Mouse (Mus musculus) liver, embryonic 12.5 days (tissue): ENCODE data around the gene Gm10295. TPM values are rescaled to one million over a fixed set of nuclear protein-coding genes. Genes with fewer than 3 reads are reported as not detected.

Experiments
- ATAC-seq: fragments of 200-750 bp; cut with Nextera tagmentation; 2 replicates; pipeline ENCODE4 v1.8.0; 2017; ENCODE audit warnings: moderate number of reproducible peaks, mild to moderate bottlenecking, moderate library complexity
- H3K27ac ChIP-seq: fragments of 300-500 bp; sonication (generic); 2 replicates; pipeline ENCODE4 v1.5.1; 2016; ENCODE audit warnings: mild to moderate bottlenecking
- H3K27me3 ChIP-seq: fragments of 300-500 bp; sonication (generic); replicated peaks from 2 replicates; pipeline ENCODE4 v1.6.1; 2016; ENCODE audit warnings: mild to moderate bottlenecking, moderate library complexity
- H3K36me3 ChIP-seq: fragments of 300-500 bp; sonication (generic); 2 replicates; pipeline ENCODE4 v1.6.1; 2016; ENCODE audit warnings: mild to moderate bottlenecking, moderate library complexity
- H3K4me1 ChIP-seq: fragments of 300-500 bp; sonication (generic); 2 replicates; pipeline ENCODE4 v1.6.1; 2016
- H3K4me2 ChIP-seq: fragments of 300-500 bp; sonication (generic); 2 replicates; pipeline ENCODE4 v1.6.1; 2016; ENCODE audit warnings: mild to moderate bottlenecking, moderate library complexity
- H3K4me3 ChIP-seq: fragments of 300-500 bp; sonication (generic); 2 replicates; pipeline ENCODE4 v1.5.1; 2016; ENCODE audit warnings: mild to moderate bottlenecking, moderate library complexity
- H3K9ac ChIP-seq: fragments of 300-500 bp; sonication (generic); 2 replicates; pipeline ENCODE4 v1.6.1; 2016; ENCODE audit warnings: mild to moderate bottlenecking, moderate library complexity
- H3K9me3 ChIP-seq: fragments of 300-500 bp; sonication (generic); replicated peaks from 2 replicates; pipeline ENCODE4 v1.6.1; 2016; ENCODE audit warnings: mild to moderate bottlenecking, moderate library complexity
- WGBS: fragments of 180-500 bp; shearing (Covaris S2); methylation state at CpG from one replicate; pipeline ENCODE4 v1.1.7; 2016; ENCODE audit not compliant: insufficient replicate concordance; 5-methylcytosine and 5-hydroxymethylcytosine counted together
- polyA plus RNA-seq: library from polyadenylated mRNA; unstranded; fragments of >200 nt; fragmentation: Nextera tagmentation; extraction: Ambion mirVana; gene quantifications from 2 replicates; pipeline ENCODE4 v1.2.1, GENCODE M21; 2016

The Gm10295 gene
- not detected in 2 replicates for polyA plus RNA-seq

DNA sequence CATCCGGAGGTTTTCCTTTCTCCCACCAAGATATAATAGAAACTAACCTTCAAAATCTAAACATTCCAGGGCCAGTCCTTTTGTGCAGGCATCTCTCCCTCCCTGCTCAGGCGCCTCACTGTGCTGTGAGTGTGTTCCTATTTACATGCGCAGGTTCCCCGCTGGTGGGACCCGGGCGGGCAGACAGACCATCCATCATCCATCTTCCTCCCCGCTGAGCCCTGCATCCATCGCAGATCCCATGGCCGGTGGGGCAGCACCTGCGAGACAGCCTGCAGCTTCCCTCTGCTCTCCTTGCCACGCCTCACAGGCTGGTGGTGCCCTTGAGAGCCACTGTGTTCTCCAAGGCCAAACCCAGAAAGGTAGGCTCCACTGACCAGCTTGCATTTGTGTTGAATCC lies at the start of gene Gm10295:
Gene Gm10295 (minus strand): TSS at position 122 of the 400 bp plus-strand sequence.
- whole genome bisulfite sequencing: 47% methylated on average over 11 of the region's 11 CpGs
- no peak for ATAC-seq

GRCm38 (mm10) chr7:71401032-71401431 lies 49.7 kb upstream of the Gm10295 start:
- WGBS: 37% methylated on average over 2 of the region's 2 CpGs
- no peaks in the 10 kb centered on the region for H3K9me3 ChIP-seq
- no peaks in the 10 kb centered on the region for H3K27me3 ChIP-seq
- H3K4me3 ChIP-seq: no peak overlapping the region
- no peaks in the 10 kb centered on the region for H3K36me3 ChIP-seq
- H3K27ac ChIP-seq: no peak overlapping the region
- ATAC-seq: no peak
- H3K9ac ChIP-seq: no peak overlapping the region
- H3K4me2 ChIP-seq: no peak overlapping the region
- H3K4me1 ChIP-seq: 0 out of 2 replicates have a peak, but pooled peaks cover 5% of the 10 kb centered on the region

More for the DNA sequence above, at the start of gene Gm10295:
- no peaks in the 10 kb centered on the region for H3K36me3 ChIP-seq
- H3K9me3 ChIP-seq: no peaks in the 10 kb centered on the region
- no peak within 1 kb of the TSS for H3K4me2 ChIP-seq
- H3K27ac ChIP-seq: no peak within 1 kb of the TSS
- H3K4me3 ChIP-seq: no peak within 1 kb of the TSS
- H3K9ac ChIP-seq: no peak within 1 kb of the TSS
- H3K4me1 ChIP-seq: no peaks in the 10 kb centered on the region
- H3K27me3 ChIP-seq: no peaks in the 10 kb centered on the region

DNA sequence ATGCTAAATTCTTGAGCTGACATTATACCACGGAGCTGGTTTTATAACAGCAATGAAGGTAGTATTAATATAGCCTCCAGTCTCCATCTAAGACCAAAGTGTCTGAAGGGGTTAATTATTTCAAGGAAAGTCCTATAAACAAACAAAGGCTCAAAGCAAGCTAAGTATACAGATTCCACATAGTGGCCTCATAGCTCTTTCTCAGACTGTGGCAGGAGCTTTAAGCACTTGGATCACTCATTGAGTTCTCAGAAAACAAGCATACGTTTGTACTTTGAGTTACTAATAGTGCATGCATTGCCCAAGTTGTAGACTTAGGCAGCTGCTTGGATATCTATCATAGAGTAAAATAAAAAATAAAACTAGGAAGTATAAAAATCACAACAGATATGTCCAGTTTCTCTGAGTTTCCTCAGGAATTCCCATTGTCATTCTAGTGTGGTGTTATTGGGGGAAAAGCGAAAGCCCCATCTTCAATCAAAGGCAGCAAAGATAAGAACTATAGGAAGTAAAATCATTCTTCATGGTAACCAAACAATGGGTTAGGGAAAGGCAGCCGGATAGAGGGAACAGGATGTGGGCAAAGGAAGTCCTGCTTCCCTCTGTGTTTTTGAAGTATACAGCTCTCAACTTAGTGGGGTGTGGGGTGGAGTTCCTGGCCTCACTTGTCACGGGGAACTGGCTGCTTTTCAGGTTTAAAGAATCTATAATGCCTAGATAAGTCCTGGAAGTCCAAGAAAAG lies 48.8 kb upstream of the Gm10295 start:
- Histone ChIP-seq H3K27ac (no peak overlapping the region), H3K9ac (no peak overlapping the region), H3K4me3 (no peak overlapping the region), H3K27me3 (no peaks in the 10 kb centered on the region), H3K4me2 (no peak overlapping the region), H3K9me3 (no peaks in the 10 kb centered on the region), H3K4me1 (0 out of 2 replicates have a peak, but pooled peaks cover 5% of the 10 kb centered on the region), H3K36me3 (no peaks in the 10 kb centered on the region)
- ATAC-seq: no peak
- WGBS: 32% methylated on average over 5 of the region's 5 CpGs

GRCm38 (mm10) chr7:71398959-71399756 lies 47.9 kb upstream of the Gm10295 start:
- Histone ChIP-seq H3K9ac (no peak overlapping the region), H3K4me3 (no peak overlapping the region), H3K9me3 (no peaks in the 10 kb centered on the region), H3K27me3 (no peaks in the 10 kb centered on the region), H3K4me1 (0 out of 2 replicates have a peak, but pooled peaks cover 5% of the 10 kb centered on the region), H3K27ac (no peak overlapping the region), H3K4me2 (no peak overlapping the region), H3K36me3 (no peaks in the 10 kb centered on the region)
- ATAC-seq: no peak
- WGBS: 60% methylated on average over 10 of the region's 10 CpGs

DNA sequence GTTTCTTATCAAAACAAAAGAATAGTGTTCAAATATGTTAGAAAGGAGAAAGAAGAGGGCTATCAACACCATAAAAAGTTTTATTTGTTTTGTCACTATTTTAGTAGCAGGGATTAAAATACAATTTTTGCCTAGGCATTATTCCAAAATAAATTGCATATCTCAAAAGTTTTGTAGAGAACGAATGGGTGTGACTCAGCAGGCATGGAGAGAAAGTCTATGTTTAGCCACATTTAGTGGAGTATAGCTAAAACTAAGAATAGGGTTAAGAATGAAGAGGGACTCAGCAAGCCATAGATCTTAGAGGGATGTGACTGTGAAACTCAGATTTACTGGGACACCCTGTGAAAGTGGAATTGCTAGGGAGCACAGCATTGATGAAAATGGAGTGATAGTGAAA lies 47.1 kb upstream of the Gm10295 start:
- no peak for ATAC-seq
- Histone ChIP-seq H3K36me3 (no peaks in the 10 kb centered on the region), H3K4me3 (no peak overlapping the region), H3K27ac (no peak overlapping the region), H3K4me1 (0 out of 2 replicates have a peak, but pooled peaks cover 5% of the 10 kb centered on the region), H3K9ac (no peak overlapping the region), H3K4me2 (no peak overlapping the region), H3K9me3 (no peaks in the 10 kb centered on the region), H3K27me3 (no peaks in the 10 kb centered on the region)
- WGBS: 49% methylated on average over 1 of the region's 1 CpGs

- ATAC-seq: no peak
- Histone ChIP-seq H3K9me3 (no peaks in the 10 kb centered on the region), H3K4me1 (0 out of 2 replicates have a peak, but pooled peaks cover 5% of the 10 kb centered on the region), H3K27me3 (no peaks in the 10 kb centered on the region), H3K4me3 (no peak overlapping the region), H3K4me2 (no peak overlapping the region), H3K36me3 (no peaks in the 10 kb centered on the region), H3K27ac (0 out of 2 replicates have a peak overlapping the region, but pooled peaks have one; percentile 36), H3K9ac (no peak overlapping the region)
- WGBS: 53% methylated on average over 4 of the region's 4 CpGs
Observed at GRCm38 (mm10) chr7:71392795-71393341, 41.6 kb upstream of the Gm10295 start.

- WGBS: 67% methylated on average over 5 of the region's 5 CpGs
Observed at GRCm38 (mm10) chr7:71391333-71391732, 40.0 kb upstream of the Gm10295 start.

DNA sequence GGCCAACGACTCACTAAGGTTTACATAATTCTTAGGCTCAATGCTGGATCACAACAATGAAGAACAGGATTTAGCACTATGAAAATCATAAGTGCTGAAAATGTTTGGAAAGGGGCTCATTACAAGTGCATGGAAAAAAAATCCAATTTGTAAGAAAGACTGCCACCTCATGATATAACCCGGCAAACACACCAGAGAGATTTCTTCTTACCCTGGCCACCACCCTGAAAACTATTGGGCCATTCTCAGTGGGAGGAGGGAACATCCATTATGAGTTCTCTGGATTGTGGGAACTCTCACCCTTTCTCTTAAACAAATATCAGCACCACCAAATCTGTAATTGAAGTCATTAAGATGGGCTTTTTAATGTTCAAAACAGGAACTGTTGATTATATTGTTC lies 39.0 kb upstream of the Gm10295 start:
- ATAC-seq: no peak
- no peaks in the 10 kb centered on the region for H3K9me3 ChIP-seq
- no peaks in the 10 kb centered on the region for H3K27me3 ChIP-seq
- no peak overlapping the region for H3K9ac ChIP-seq
- H3K4me3 ChIP-seq: no peak overlapping the region
- H3K4me2 ChIP-seq: no peak overlapping the region
- no peak overlapping the region for H3K27ac ChIP-seq
- peaks cover 15% of the 10 kb centered on the region for H3K4me1 ChIP-seq
- H3K36me3 ChIP-seq: no peaks in the 10 kb centered on the region
- 68% methylated on average over 2 of the region's 2 CpGs for WGBS

More at GRCm38 (mm10) chr7:71391333-71391732, 40.0 kb upstream of the Gm10295 start:
- Histone ChIP-seq H3K27ac (no peak overlapping the region), H3K4me1 (peaks cover 7% of the 10 kb centered on the region), H3K36me3 (no peaks in the 10 kb centered on the region), H3K27me3 (no peaks in the 10 kb centered on the region), H3K9me3 (no peaks in the 10 kb centered on the region), H3K4me3 (no peak overlapping the region), H3K9ac (no peak overlapping the region), H3K4me2 (no peak overlapping the region)
- ATAC-seq: no peak

DNA sequence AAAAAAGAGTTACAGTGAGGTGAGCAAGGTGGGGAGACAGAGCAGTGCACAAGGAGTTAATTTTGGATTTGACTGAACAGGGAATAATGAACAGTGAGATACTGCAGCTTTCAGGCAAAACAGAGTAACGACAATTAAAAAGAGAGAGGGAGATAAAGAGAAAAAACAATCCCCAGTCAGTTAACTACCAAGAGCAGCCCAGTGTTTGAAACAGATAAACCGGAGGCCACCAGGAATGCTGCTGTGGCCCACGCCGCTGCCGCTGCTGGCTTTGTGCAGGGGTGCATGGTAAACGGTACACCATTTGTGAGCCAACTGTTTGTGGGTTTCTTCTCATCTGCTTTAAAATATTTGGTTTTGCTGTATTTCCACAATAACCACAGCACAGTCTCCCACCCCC lies 34.8 kb upstream of the Gm10295 start:
- no peaks in the 10 kb centered on the region for H3K36me3 ChIP-seq
- H3K9ac ChIP-seq: no peak overlapping the region
- WGBS: 3% methylated on average over 6 of the region's 6 CpGs
- no peaks in the 10 kb centered on the region for H3K9me3 ChIP-seq
- peak overlapping the region; percentile 16 for H3K4me2 ChIP-seq
- H3K4me3 ChIP-seq: no peak overlapping the region
- peaks cover 40% of the 10 kb centered on the region for H3K4me1 ChIP-seq
- ATAC-seq: peak; percentile 89
- H3K27me3 ChIP-seq: no peaks in the 10 kb centered on the region
- H3K27ac ChIP-seq: peak overlapping the region; percentile 43; the same call in 1 of the 2 replicates

- WGBS: 45% methylated on average over 7 of the region's 7 CpGs
- no peaks in the 10 kb centered on the region for H3K27me3 ChIP-seq
- no peaks in the 10 kb centered on the region for H3K36me3 ChIP-seq
- ATAC-seq: no peak
- H3K4me2 ChIP-seq: no peak overlapping the region
- H3K4me1 ChIP-seq: peaks cover 52% of the 10 kb centered on the region
- H3K9me3 ChIP-seq: no peaks in the 10 kb centered on the region
- H3K27ac ChIP-seq: peak overlapping the region; percentile 48
- no peak overlapping the region for H3K4me3 ChIP-seq
- H3K9ac ChIP-seq: no peak overlapping the region
Observed at GRCm38 (mm10) chr7:71384921-71385320, 33.6 kb upstream of the Gm10295 start.

DNA sequence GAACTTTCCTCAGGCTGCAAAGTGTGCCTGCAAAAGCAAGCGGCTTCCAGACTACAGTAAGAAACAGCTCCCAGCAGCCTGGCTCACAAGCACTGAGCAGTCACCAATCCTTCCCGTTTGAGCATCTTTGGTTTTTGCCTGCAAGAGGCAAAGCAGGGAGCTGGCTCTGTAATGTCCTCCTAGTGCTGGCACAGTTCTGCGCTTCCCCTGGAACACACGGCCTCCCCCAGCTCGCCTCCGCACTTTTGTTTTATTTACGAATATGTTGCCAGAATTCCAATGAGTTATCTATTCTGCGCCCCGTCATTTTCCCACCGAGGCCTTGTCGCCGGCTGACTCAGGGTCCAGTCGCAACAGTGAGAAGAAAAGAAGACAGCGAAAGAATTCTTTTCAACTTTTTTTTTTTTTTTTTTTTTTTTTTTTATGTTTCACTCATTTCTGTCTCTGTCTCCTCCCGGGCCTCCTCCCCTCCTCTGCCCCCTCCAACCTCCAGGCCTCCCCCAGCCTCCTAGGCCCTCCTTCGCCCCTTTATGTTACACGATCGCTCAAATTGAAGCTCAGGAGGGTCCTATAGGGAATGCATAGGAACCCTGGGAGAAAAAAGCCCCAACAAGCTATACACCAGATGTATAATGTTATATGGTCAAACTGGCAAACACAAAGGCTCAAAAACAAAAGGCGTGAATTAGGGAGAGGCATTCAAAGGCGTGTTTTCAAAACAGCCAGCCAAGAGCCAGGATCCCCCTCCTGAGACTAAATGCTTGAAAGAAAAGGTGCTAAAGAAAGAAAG lies 32.3 kb upstream of the Gm10295 start:
- Histone ChIP-seq H3K4me3 (no peak overlapping the region), H3K36me3 (no peaks in the 10 kb centered on the region), H3K9me3 (no peaks in the 10 kb centered on the region), H3K4me1 (peaks cover 53% of the 10 kb centered on the region), H3K4me2 (no peak overlapping the region), H3K27me3 (no peaks in the 10 kb centered on the region), H3K27ac (peak overlapping the region; percentile 65), H3K9ac (no peak overlapping the region)
- WGBS: 73% methylated on average over 20 of the region's 20 CpGs
- ATAC-seq: no peak
